Mouse (Mus musculus) embryonic facial prominence, embryonic 11.5 days (tissue): ENCODE measurements around the gene Gm9945. TPM values are rescaled to one million over a fixed set of nuclear protein-coding genes. Genes with fewer than 3 reads are reported as not detected.

ENCODE experiments used
- ATAC-seq: fragments of 200-750 bp; cut with Nextera tagmentation; replicated peaks from 2 replicates; pipeline ENCODE4 v1.8.0; 2017; ENCODE audit warnings: low read depth; ENCODE audit not compliant: insufficient number of reproducible peaks, low FRiP score, low TSS enrichment
- DNase-seq: peaks from one replicate; pipeline ENCODE4 v3.0.0-alpha.2; 2015; ENCODE audit warnings: low spot score
- H3K27ac ChIP-seq: fragments of 300-500 bp; sonication (generic); replicated peaks from 2 replicates; pipeline ENCODE4 v1.5.1; 2014; ENCODE audit warnings: mild to moderate bottlenecking, low read depth, low read length, control low read depth
- H3K27me3 ChIP-seq: fragments of 300-500 bp; sonication (generic); 2 replicates; pipeline ENCODE4 v1.6.1; 2014; ENCODE audit warnings: mild to moderate bottlenecking, low read length, moderate library complexity, mixed read lengths; ENCODE audit not compliant: control insufficient read depth, insufficient read depth
- H3K36me3 ChIP-seq: fragments of 300-500 bp; sonication (generic); replicated peaks from 2 replicates; pipeline ENCODE4 v1.6.1; 2014; ENCODE audit warnings: low read depth, mild to moderate bottlenecking, low read length, moderate library complexity, mixed read lengths; ENCODE audit not compliant: control insufficient read depth, insufficient read depth
- H3K4me1 ChIP-seq: fragments of 300-500 bp; sonication (generic); 2 replicates; pipeline ENCODE4 v1.6.1; 2014; ENCODE audit warnings: low read length, mixed read lengths; ENCODE audit not compliant: control insufficient read depth, insufficient read depth
- H3K4me2 ChIP-seq: fragments of 300-500 bp; sonication (generic); 2 replicates; pipeline ENCODE4 v1.6.1; 2014; ENCODE audit warnings: low read depth, mild to moderate bottlenecking, control low read depth, low read length, moderate library complexity
- H3K4me3 ChIP-seq: fragments of 300-500 bp; sonication (generic); 2 replicates; pipeline ENCODE4 v1.5.1; 2014; ENCODE audit warnings: low read depth, low read length, control low read depth
- H3K9ac ChIP-seq: fragments of 300-500 bp; sonication (generic); replicated peaks from 2 replicates; pipeline ENCODE4 v1.6.1; 2014; ENCODE audit warnings: mild to moderate bottlenecking, control low read depth, low read length
- H3K9me3 ChIP-seq: fragments of 300-500 bp; sonication (generic); replicated peaks from 2 replicates; pipeline ENCODE4 v1.6.1; 2016; ENCODE audit warnings: mild to moderate bottlenecking, low read length, inconsistent platforms, mixed read lengths; ENCODE audit not compliant: control insufficient read depth
- WGBS: fragments of 180-500 bp; shearing (Covaris S2); extraction: QIAGEN DNeasy Blood & Tissue Kit; methylation state at CpG from one replicate; pipeline ENCODE4 v1.1.7; 2014; 5-methylcytosine and 5-hydroxymethylcytosine counted together
- polyA plus RNA-seq: library from polyadenylated mRNA; unstranded; fragments of >200 nt; fragmentation: Nextera tagmentation; extraction: Ambion mirVana; gene quantifications from 2 replicates; pipeline ENCODE4 v1.2.1, GENCODE M21; 2014

The Gm9945 gene
- polyA plus RNA-seq, 1 experiment from 2014 or later: not detected

DNA sequence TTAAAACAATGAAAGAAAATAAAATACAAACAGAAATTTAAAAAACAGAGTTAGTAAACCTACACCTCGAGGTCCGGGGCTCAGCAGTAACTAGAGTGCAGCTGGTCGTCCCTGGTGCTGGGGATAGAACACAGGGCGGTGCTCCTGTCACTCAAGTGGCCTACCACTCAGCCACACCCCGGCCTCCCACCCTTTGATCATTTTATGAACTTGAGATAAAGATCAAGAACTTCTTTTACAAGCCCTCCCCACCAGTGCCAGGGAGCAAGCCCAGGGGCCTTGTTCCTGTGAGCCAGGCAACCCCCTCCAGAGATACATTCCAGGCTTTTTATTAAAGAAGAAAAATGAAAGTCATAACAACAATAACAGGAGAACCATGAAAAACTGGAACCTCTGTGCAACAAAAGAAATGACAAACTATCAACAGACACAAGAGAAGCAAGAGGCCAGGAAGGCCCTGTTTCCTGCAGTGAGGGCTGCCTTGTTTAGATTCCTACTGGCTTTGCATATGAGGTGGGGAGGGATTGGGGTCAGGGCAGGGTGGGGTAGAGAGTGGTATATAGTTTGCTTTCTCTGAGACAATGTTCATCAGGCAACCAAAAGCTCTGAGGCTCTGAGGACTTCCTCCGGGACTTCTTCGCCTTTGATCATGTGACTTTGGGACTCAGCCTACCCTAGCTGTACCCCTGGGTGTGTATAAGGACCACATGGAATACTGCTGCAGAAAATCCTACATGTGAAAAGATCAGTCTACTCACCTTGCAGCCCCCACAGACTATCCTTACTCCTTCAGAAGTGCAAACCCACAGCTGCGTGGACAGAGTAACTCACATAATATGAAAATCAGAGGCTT, 37.0 kb downstream of the Gm9945 start:
- ATAC-seq (no peak), DNase-seq (peak; percentile 21)
- 60% methylated on average over 8 of the region's 8 CpGs for WGBS
- H3K4me3 ChIP-seq: no peak overlapping the region
- no peak overlapping the region for H3K27ac ChIP-seq
- no peak overlapping the region for H3K4me2 ChIP-seq
- H3K4me1 ChIP-seq: no peaks in the 10 kb centered on the region; the same call in 1 of the 2 replicates
- H3K36me3 ChIP-seq: no peaks in the 10 kb centered on the region
- H3K9ac ChIP-seq: no peak overlapping the region
- no peaks in the 10 kb centered on the region for H3K9me3 ChIP-seq
- H3K27me3 ChIP-seq: 0 out of 2 replicates have a peak, but pooled peaks cover 2% of the 10 kb centered on the region

DNA sequence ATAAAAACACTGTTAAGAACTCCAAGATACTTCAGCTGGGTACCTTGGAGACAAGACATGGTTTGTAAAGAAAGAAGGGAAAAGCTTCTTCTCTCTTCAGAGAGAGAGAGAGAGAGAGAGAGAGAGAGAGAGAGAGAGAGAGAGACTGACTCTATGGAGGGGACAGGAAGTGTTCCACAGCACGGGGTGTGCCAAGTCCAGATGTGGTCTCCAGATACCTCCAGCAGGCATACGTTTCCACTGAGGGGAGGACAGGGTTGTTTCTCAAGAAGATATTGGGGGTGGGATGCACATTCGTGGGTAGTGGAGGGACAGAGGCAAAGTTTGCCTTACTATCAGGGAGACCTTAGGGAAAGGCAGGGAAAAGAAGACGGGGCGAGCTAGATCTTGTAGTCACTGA, 38.8 kb downstream of the Gm9945 start:
- ATAC-seq (no peak), DNase-seq (no peak)
- Histone ChIP-seq H3K36me3 (no peaks in the 10 kb centered on the region), H3K4me2 (no peak overlapping the region), H3K27ac (no peak overlapping the region), H3K27me3 (0 out of 2 replicates have a peak, but pooled peaks cover 2% of the 10 kb centered on the region), H3K9me3 (no peaks in the 10 kb centered on the region), H3K9ac (no peak overlapping the region; the same call in 1 of the 2 replicates), H3K4me1 (no peaks in the 10 kb centered on the region; the same call in 1 of the 2 replicates), H3K4me3 (no peak overlapping the region)
- WGBS: 32% methylated on average over 5 of the region's 5 CpGs

- WGBS: 5% methylated on average over 57 of the region's 79 CpGs
Measured at GRCm38 (mm10) chr11:53519207-53520121, 39.5 kb downstream of the Gm9945 start, which contains the start of gene Sept8. Sept8 (plus strand) TSS chr11:53519257.

GRCm38 (mm10) chr11:53520122-53520978, 40.4 kb downstream of the Gm9945 start:
- H3K4me3 ChIP-seq: peak overlapping the region; percentile 81
- no peaks in the 10 kb centered on the region for H3K9me3 ChIP-seq
- no peaks in the 10 kb centered on the region; the same call in 1 of the 2 replicates for H3K4me1 ChIP-seq
- H3K36me3 ChIP-seq: no peaks in the 10 kb centered on the region
- peak overlapping the region; percentile 75 for H3K4me2 ChIP-seq
- 0 out of 2 replicates have a peak, but pooled peaks cover 2% of the 10 kb centered on the region for H3K27me3 ChIP-seq
- H3K9ac ChIP-seq: peak overlapping the region; percentile 85
- ATAC-seq: peak; percentile 42
- H3K27ac ChIP-seq: no peak overlapping the region
- peak; percentile 52 for DNase-seq
- WGBS: 3% methylated on average over 24 of the region's 24 CpGs

More at GRCm38 (mm10) chr11:53519207-53520121, 39.5 kb downstream of the Gm9945 start, which contains the start of gene Sept8:
- 0 out of 2 replicates have a peak within 1 kb of the TSS, but pooled peaks have one; percentile 36 for H3K27ac ChIP-seq
- no peaks in the 10 kb centered on the region; the same call in 1 of the 2 replicates for H3K4me1 ChIP-seq
- H3K9me3 ChIP-seq: no peaks in the 10 kb centered on the region
- H3K36me3 ChIP-seq: no peaks in the 10 kb centered on the region
- peak within 1 kb of the TSS; percentile 85 for H3K9ac ChIP-seq
- H3K4me2 ChIP-seq: peak within 1 kb of the TSS; percentile 75
- 0 out of 2 replicates have a peak, but pooled peaks cover 2% of the 10 kb centered on the region for H3K27me3 ChIP-seq
- ATAC-seq: peak; percentile 81
- H3K4me3 ChIP-seq: peak within 1 kb of the TSS; percentile 81
- DNase-seq: peak; percentile 79

DNA sequence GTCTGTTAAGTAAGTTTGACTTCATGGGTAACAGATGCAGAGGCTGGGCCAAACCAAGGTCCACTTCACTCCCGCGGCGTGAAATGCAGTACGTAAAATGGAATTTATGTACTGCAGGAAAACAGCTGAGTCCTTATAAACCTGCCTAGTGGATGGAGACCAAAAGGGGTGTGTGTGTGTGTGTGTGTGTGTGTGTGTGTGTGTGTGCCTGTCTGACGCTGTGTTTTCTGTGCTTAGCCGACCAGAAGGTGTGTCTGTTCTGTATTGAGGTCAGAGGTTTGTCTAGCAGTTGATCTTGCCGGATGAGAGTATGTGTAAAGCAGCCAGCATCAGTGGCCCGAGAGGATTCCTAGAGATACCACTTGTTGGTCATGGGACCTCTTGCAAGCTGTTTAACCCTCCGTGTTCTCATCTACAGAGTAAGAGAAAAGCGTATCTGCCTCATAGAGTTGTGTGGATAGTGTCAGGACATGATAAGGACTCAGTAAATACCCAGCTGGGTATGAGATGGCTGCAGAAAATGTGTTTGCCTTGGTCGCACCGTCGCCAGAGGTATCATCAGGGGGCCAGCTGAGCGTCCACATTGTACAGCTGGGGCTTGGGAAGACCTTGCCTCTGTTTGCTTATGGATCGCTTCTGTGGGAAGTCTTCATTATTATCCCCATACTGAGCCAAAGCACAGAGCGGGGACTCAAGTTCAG, 41.3 kb downstream of the Gm9945 start:
- ATAC-seq: no peak
- no peaks in the 10 kb centered on the region; the same call in 1 of the 2 replicates for H3K4me1 ChIP-seq
- 61% methylated on average over 16 of the region's 16 CpGs for WGBS

DNA sequence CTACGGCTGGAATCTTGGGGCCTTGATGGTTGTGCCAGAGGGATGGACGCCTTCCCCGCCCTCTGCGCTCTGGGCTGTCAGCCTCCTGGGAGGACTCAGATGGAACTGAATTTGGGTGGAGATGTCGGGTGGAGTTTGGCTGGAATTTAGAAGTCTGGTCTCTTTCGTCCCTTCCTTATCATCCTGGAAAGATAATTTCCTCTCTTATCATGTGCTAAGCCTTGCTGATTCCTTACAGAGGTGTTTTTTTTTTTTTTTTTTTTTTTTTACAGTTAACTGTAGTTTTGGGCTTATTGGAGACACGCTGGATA, 41.8 kb downstream of the Gm9945 start:
- ATAC-seq (no peak), DNase-seq (no peak)
- H3K27ac ChIP-seq: no peak overlapping the region
- H3K9ac ChIP-seq: no peak overlapping the region
- H3K4me1 ChIP-seq: no peaks in the 10 kb centered on the region; the same call in 1 of the 2 replicates
- H3K9me3 ChIP-seq: no peaks in the 10 kb centered on the region
- H3K4me2 ChIP-seq: no peak overlapping the region
- H3K4me3 ChIP-seq: no peak overlapping the region
- WGBS: 85% methylated on average over 7 of the region's 7 CpGs
- H3K27me3 ChIP-seq: 0 out of 2 replicates have a peak, but pooled peaks cover 2% of the 10 kb centered on the region
- no peaks in the 10 kb centered on the region for H3K36me3 ChIP-seq

More for the DNA sequence above, 41.3 kb downstream of the Gm9945 start:
- DNase-seq: no peak
- Histone ChIP-seq H3K9me3 (no peaks in the 10 kb centered on the region), H3K27me3 (0 out of 2 replicates have a peak, but pooled peaks cover 2% of the 10 kb centered on the region), H3K36me3 (no peaks in the 10 kb centered on the region), H3K4me3 (no peak overlapping the region), H3K27ac (no peak overlapping the region), H3K4me2 (peak overlapping the region; percentile 75; the same call in 1 of the 2 replicates), H3K9ac (no peak overlapping the region)
